Mouse (Mus musculus): ENCODE data around the gene Flvcr1. TPM values are rescaled to one million over a fixed set of nuclear protein-coding genes. Genes with fewer than 3 reads are reported as not detected.

The Flvcr1 gene
- total RNA-seq (2012; rRNA removed): 20.5 and 23.5 TPM in 2 replicates

DNA sequence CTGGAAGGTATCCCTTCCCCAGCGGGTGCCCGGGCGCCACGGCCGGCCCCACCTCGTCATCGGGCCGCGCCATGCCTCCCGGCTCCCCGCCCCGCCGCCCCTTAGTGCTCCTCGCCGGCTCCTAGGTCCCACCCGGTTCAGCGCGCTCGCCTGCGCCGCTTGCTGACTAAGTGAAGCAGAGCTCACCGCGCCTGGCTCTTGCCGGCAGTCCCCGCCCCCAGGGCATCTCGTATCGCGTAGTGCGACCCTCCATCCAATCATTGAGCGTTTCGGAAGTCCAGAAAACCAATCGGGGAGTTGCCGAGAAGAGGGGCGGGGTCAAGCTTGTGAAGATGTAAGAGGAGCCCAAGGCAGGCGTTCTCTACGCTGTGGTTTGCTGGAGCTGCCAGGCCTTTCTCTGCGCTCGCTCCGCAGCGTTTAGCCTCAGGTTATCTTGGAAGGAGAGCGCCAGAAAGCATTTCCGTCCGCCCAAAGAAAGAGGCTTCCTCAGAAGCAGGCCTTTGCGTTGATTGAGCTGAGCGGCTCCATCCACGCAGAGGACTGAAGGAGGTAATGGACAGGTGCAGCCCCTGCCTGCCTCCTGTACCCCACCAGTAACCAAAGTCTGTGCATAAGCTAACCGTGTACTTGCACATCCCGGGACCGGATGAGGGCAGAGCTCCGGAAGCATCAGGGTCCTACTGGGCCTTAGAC, at the start of gene Flvcr1:
Gene Flvcr1, minus strand, starts transcription at position 138 of the 693 bp plus-strand sequence.
- peak within 1 kb of the TSS; percentile 89 for H3K27ac ChIP-seq (ENCODE audit: insufficient read depth, low read depth, low read length, poor library complexity, severe bottlenecking)
- DNase-seq (ENCODE audit: low read depth, low spot score): peak; percentile 99
- H3K36me3 ChIP-seq (ENCODE audit: control insufficient read depth, insufficient read depth, low read length, poor library complexity, severe bottlenecking): no peaks in the 10 kb centered on the region; the same call in 1 of the 2 replicates
- H3K9me3 ChIP-seq (ENCODE audit: control insufficient read depth, insufficient read depth, low read depth, low read length): no peaks in the 10 kb centered on the region
- peak within 1 kb of the TSS; percentile 70 to 78 for H3K4me3 ChIP-seq (ENCODE audit: insufficient read depth in 1 of 2, low read depth in 1 of 2, low read length in 2 of 2, poor library complexity in 1 of 2, severe bottlenecking in 1 of 2)
- in situ Hi-C loops (cut with MboI; ENCODE audit: low sequenced_read_pairs in 2 of 2, unreplicated experiment in 2 of 2): no loop called here
- H3K9ac ChIP-seq (ENCODE audit: insufficient read depth, low read depth, low read length, poor library complexity, severe bottlenecking): peak within 1 kb of the TSS; percentile 85
- TF ChIP-seq CHD2 (IDR thresholded peaks at IDR 0.05; ENCODE audit: low read depth, low read length): no peak
- no peak for TF ChIP-seq ZNF384 (IDR thresholded peaks at IDR 0.05; ENCODE audit: low read depth, low read length)
- TF ChIP-seq MAFK (IDR thresholded peaks at IDR 0.05; ENCODE audit: insufficient read depth, low read depth, low read length): peak; percentile 50; the same call in 1 of the 2 replicates
- peak; percentile 65 for TF ChIP-seq HCFC1 (IDR thresholded peaks at IDR 0.05; ENCODE audit: borderline replicate concordance, insufficient read depth, low read length)
- H3K4me1 ChIP-seq (ENCODE audit: control insufficient read depth in 2 of 2, insufficient read depth in 2 of 2, low read length in 2 of 2, poor library complexity in 1 of 2): no peaks in the 10 kb centered on the region

DNA sequence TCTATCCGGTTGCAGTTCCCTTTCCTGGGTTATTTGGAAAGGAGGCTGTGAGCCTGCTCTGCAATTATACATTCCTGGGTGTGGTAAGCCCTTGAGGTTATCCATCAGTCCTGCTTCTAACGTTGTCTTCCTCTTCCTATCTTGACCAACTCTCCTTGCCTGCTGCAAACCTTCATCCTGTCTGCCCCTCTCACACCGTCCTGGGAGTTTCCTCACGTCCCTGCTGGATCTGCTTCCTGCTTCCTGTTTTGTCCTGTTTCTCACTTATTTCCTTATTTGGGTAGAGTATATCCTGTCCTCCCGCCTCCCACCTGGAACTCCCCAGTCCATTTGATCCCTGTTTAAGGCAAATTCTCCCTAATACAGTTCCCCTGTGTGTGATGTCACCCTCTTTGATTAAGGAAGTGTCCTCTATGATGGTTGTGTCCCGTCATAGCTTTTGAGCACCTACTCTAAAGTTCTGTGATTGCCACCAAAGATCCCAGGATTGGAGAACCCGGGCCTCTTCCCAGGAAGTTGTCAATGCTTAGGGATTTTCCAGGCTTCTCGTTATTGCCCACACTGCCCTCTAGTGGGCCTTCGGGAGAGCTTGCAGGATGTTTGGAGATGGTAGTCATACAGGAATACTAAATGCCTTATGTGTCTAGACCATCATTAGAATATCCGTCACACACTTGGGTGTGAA, 49.4 kb upstream of the Flvcr1 start:
- Histone ChIP-seq H3K27ac (ENCODE audit: insufficient read depth, low read depth, low read length, poor library complexity, severe bottlenecking) (no peak overlapping the region), H3K4me3 (ENCODE audit: insufficient read depth in 1 of 2, low read depth in 1 of 2, low read length in 2 of 2, poor library complexity in 1 of 2, severe bottlenecking in 1 of 2) (no peak overlapping the region), H3K36me3 (ENCODE audit: control insufficient read depth, insufficient read depth, low read length, poor library complexity, severe bottlenecking) (peaks cover 50% of the 10 kb centered on the region), H3K9me3 (ENCODE audit: control insufficient read depth, insufficient read depth, low read depth, low read length) (peaks cover 1% of the 10 kb centered on the region; the same call in 1 of the 2 replicates), H3K9ac (ENCODE audit: insufficient read depth, low read depth, low read length, poor library complexity, severe bottlenecking) (no peak overlapping the region), H3K4me1 (ENCODE audit: control insufficient read depth in 2 of 2, insufficient read depth in 2 of 2, low read length in 2 of 2, poor library complexity in 1 of 2) (no peaks in the 10 kb centered on the region)
- TF ChIP-seq HCFC1 (IDR thresholded peaks at IDR 0.05; ENCODE audit: borderline replicate concordance, insufficient read depth, low read length): no peak
- no peak for TF ChIP-seq ZC3H11A (IDR thresholded peaks at IDR 0.05; ENCODE audit: borderline replicate concordance, low read depth, low read length)
- peak; percentile 52 for DNase-seq (ENCODE audit: low read depth, low spot score)
- in situ Hi-C loops (cut with MboI; ENCODE audit: low sequenced_read_pairs in 2 of 2, unreplicated experiment in 2 of 2): loop anchor here in 1 of 2 experiments (25.0 kb wide), 1 partner anchor 212 kb away; no protein-coding TSS in a partner anchor

DNA sequence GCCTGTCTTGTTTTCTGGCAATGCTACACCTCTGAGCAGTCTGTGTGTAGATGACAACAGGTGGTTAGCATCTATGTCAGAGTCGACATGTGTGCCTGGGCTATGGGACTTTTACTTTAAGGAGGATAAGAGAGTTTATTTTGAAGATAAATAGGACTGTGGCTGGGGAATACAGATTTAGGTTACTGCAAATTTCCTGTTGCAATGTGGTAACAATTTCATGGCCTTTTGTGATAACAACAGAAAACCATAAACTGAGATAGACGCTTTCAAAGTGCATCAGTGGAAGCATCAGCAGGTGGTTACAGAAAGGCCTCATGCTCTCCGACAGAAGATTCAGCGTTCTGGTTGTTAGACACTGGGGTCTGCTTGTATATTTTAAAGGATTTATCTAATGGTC, 47.5 kb upstream of the Flvcr1 start:
- Histone ChIP-seq H3K4me3 (ENCODE audit: insufficient read depth in 1 of 2, low read depth in 1 of 2, low read length in 2 of 2, poor library complexity in 1 of 2, severe bottlenecking in 1 of 2) (no peak overlapping the region), H3K9ac (ENCODE audit: insufficient read depth, low read depth, low read length, poor library complexity, severe bottlenecking) (no peak overlapping the region)
- in situ Hi-C loops (cut with MboI; ENCODE audit: low sequenced_read_pairs in 2 of 2, unreplicated experiment in 2 of 2): no loop called here

DNA sequence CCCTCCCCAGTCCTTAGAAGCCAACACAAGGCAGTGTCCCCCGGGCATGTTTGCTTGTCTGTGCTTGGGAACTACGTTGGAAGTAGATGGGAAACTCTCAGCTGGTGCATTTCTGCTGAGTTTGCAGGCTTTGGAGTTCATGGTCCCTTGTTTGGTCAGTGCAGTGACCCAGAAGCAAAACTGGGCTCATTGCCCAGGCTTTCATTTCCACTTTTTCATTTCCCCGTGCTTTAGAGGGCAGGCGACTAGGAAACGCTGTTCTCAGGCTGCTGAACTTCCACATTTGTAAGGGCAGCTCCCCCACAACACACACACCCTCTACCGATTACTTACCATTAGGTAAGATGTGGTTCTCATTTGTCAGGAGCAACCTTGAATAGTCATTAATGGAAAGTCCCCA, 47.0 kb upstream of the Flvcr1 start:
- H3K9ac ChIP-seq (ENCODE audit: insufficient read depth, low read depth, low read length, poor library complexity, severe bottlenecking): no peak overlapping the region
- in situ Hi-C loops (cut with MboI; ENCODE audit: low sequenced_read_pairs in 2 of 2, unreplicated experiment in 2 of 2): no loop called here
- no peak overlapping the region for H3K4me3 ChIP-seq (ENCODE audit: insufficient read depth in 1 of 2, low read depth in 1 of 2, low read length in 2 of 2, poor library complexity in 1 of 2, severe bottlenecking in 1 of 2)
- DNase-seq (ENCODE audit: low read depth, low spot score): no peak
- no peak for TF ChIP-seq MAFK (IDR thresholded peaks at IDR 0.05; ENCODE audit: insufficient read depth, low read depth, low read length)
- no peak for TF ChIP-seq CHD2 (IDR thresholded peaks at IDR 0.05; ENCODE audit: low read depth, low read length)
- TF ChIP-seq ZC3H11A (IDR thresholded peaks at IDR 0.05; ENCODE audit: borderline replicate concordance, low read depth, low read length): no peak
- no peak for TF ChIP-seq HCFC1 (IDR thresholded peaks at IDR 0.05; ENCODE audit: borderline replicate concordance, insufficient read depth, low read length)
- no peak for TF ChIP-seq ZNF384 (IDR thresholded peaks at IDR 0.05; ENCODE audit: low read depth, low read length)
- H3K9me3 ChIP-seq (ENCODE audit: control insufficient read depth, insufficient read depth, low read depth, low read length): 0 out of 2 replicates have a peak, but pooled peaks cover 1% of the 10 kb centered on the region
- H3K36me3 ChIP-seq (ENCODE audit: control insufficient read depth, insufficient read depth, low read length, poor library complexity, severe bottlenecking): peaks cover 61% of the 10 kb centered on the region
- H3K4me1 ChIP-seq (ENCODE audit: control insufficient read depth in 2 of 2, insufficient read depth in 2 of 2, low read length in 2 of 2, poor library complexity in 1 of 2): peaks cover 0 to 3% of the 10 kb centered on the region in 2 experiments; a peak in 1 of 4 replicates
- no peak overlapping the region for H3K27ac ChIP-seq (ENCODE audit: insufficient read depth, low read depth, low read length, poor library complexity, severe bottlenecking)

More for the DNA sequence above, 47.5 kb upstream of the Flvcr1 start:
- Histone ChIP-seq H3K36me3 (ENCODE audit: control insufficient read depth, insufficient read depth, low read length, poor library complexity, severe bottlenecking) (peaks cover 63% of the 10 kb centered on the region), H3K4me1 (ENCODE audit: control insufficient read depth in 2 of 2, insufficient read depth in 2 of 2, low read length in 2 of 2, poor library complexity in 1 of 2) (peaks cover 0 to 3% of the 10 kb centered on the region in 2 experiments; a peak in 1 of 4 replicates), H3K27ac (ENCODE audit: insufficient read depth, low read depth, low read length, poor library complexity, severe bottlenecking) (no peak overlapping the region), H3K9me3 (ENCODE audit: control insufficient read depth, insufficient read depth, low read depth, low read length) (0 out of 2 replicates have a peak, but pooled peaks cover 1% of the 10 kb centered on the region)
- TF ChIP-seq ZNF384 (IDR thresholded peaks at IDR 0.05; ENCODE audit: low read depth, low read length) (no peak), ZC3H11A (IDR thresholded peaks at IDR 0.05; ENCODE audit: borderline replicate concordance, low read depth, low read length) (no peak), MAFK (IDR thresholded peaks at IDR 0.05; ENCODE audit: insufficient read depth, low read depth, low read length) (no peak), HCFC1 (IDR thresholded peaks at IDR 0.05; ENCODE audit: borderline replicate concordance, insufficient read depth, low read length) (no peak), CHD2 (IDR thresholded peaks at IDR 0.05; ENCODE audit: low read depth, low read length) (no peak)
- no peak for DNase-seq (ENCODE audit: low read depth, low spot score)

All from ES-E14 (cell line).